In genomic region chr5:142439911-142440432, GRCm38 (mm10) we compare ENCODE assay signal across 8 mouse cellular contexts. TPM values are rescaled to one million over a fixed set of nuclear protein-coding genes. Genes with fewer than 3 reads are reported as not detected.
DNase-seq lines count a peak whose midpoint lies in the region; ATAC-seq lines count a peak whose summit lies in the region.

No protein-coding gene starts in this region.

- intact Hi-C loops in gastrocnemius, postnatal 36 days (cut with DNase I), result no loop called here

- no peaks in the 10 kb centered on the region for H3K27me3 ChIP-seq in intestine, embryonic 14.5 days (replicated peaks; ENCODE audit: control insufficient read depth, insufficient read depth, low read length)
- no peaks in the 10 kb centered on the region for H3K27me3 ChIP-seq in midbrain, embryonic 16.5 days (ENCODE audit: control insufficient read depth, insufficient read depth, low read depth, low read length)

- peaks cover 32% of the 10 kb centered on the region for H3K4me1 ChIP-seq in intestine, embryonic 14.5 days (replicated peaks; ENCODE audit: control insufficient read depth, insufficient read depth, low read length)
- peaks cover 20% of the 10 kb centered on the region for H3K4me1 ChIP-seq in midbrain, embryonic 16.5 days (ENCODE audit: control insufficient read depth, insufficient read depth, low read length)

- no peaks in the 10 kb centered on the region for H3K9me3 ChIP-seq in intestine, embryonic 14.5 days (ENCODE audit: control insufficient read depth, low read length)
- H3K9me3 ChIP-seq in midbrain, embryonic 16.5 days (replicated peaks; ENCODE audit: control insufficient read depth, low read length, poor library complexity, severe bottlenecking), result no peaks in the 10 kb centered on the region

- H3K4me3 ChIP-seq in intestine, embryonic 14.5 days (ENCODE audit: low read depth, low read length), result peak overlapping the region; percentile 27
- H3K4me3 ChIP-seq in midbrain, embryonic 16.5 days (ENCODE audit: low read depth, low read length), result no peak overlapping the region; the same call in 1 of the 2 replicates

- ATAC-seq in intestine, embryonic 14.5 days (replicated peaks; ENCODE audit: low FRiP score, low TSS enrichment, low read depth), result peak; percentile 40
- ATAC-seq in midbrain, embryonic 16.5 days, result peak; percentile 70; the same call in 1 of the 2 replicates

- H3K36me3 ChIP-seq in intestine, embryonic 14.5 days (ENCODE audit: control insufficient read depth, insufficient read depth, low read length), result peaks cover 29% of the 10 kb centered on the region
- peaks cover 15% of the 10 kb centered on the region for H3K36me3 ChIP-seq in midbrain, embryonic 16.5 days (ENCODE audit: control insufficient read depth, insufficient read depth, low read length)

- peak overlapping the region; percentile 47 for H3K9ac ChIP-seq in intestine, embryonic 14.5 days (ENCODE audit: low read length)
- H3K9ac ChIP-seq in midbrain, embryonic 16.5 days (ENCODE audit: low read depth, low read length), result peak overlapping the region; percentile 48

- H3K4me2 ChIP-seq in intestine, embryonic 14.5 days (ENCODE audit: low read length), result peak overlapping the region; percentile 58
- H3K4me2 ChIP-seq in midbrain, embryonic 16.5 days (ENCODE audit: low read length), result peak overlapping the region; percentile 51

- peak; percentile 67 for DNase-seq in gastrocnemius, adult 18-20 months (ENCODE audit: low spot score)
- no peak for DNase-seq in gastrocnemius, postnatal 36 days
- peak; percentile 61 for DNase-seq in testis, postnatal 10 days (ENCODE audit: low spot score)
- DNase-seq in testis, postnatal 14 days (ENCODE audit: low spot score), result no peak
- DNase-seq in intestine, embryonic 14.5 days (ENCODE audit: low spot score), result peak; percentile 81
- DNase-seq in right cerebral cortex, adult 18-20 months, result no peak
- no peak for DNase-seq in gastrocnemius, postnatal 4 days (ENCODE audit: low spot score in 2 of 2)

- 3% methylated on average over 12 of the region's 12 CpGs for WGBS in intestine, embryonic 14.5 days
- 3% methylated on average over 12 of the region's 12 CpGs for WGBS in midbrain, embryonic 16.5 days

- H3K27ac ChIP-seq in intestine, embryonic 14.5 days (ENCODE audit: low read depth), result peak overlapping the region; percentile 90
- H3K27ac ChIP-seq in midbrain, embryonic 16.5 days (ENCODE audit: low read length), result peak overlapping the region; percentile 72

RNA-seq across cellular contexts. Expression of gene Ap5z1, which starts 23.8 kb away (rescaled TPM):
- 1 to 10 TPM; 3.0 to 3.8 TPM for total RNA-seq in gastrocnemius, adult 18-20 months (2021)
- total RNA-seq in gastrocnemius, postnatal 36 days (2021), result 1 to 10 TPM; 3.4 to 4.2 TPM
- 10.5 and 12.3 TPM in 2 replicates for polyA plus RNA-seq in intestine, embryonic 14.5 days (2014; fragmentation: Nextera tagmentation; extraction: Ambion mirVana)
- polyA plus RNA-seq in midbrain, embryonic 16.5 days (2015; fragmentation: Nextera tagmentation; extraction: Ambion mirVana), result 12.2 and 14.1 TPM in 2 replicates
- total RNA-seq in gastrocnemius, postnatal 4 days (2021), result 1 to 10 TPM; 7.3 to 8.1 TPM

RNA-seq across cellular contexts. Expression of gene Foxk1, which starts 38.7 kb away (rescaled TPM):
- total RNA-seq in gastrocnemius, adult 18-20 months (2021), result 10 to 100 TPM; 14.5 to 16.4 TPM
- total RNA-seq in gastrocnemius, postnatal 36 days (2021), result 10 to 100 TPM; 12.5 to 14.5 TPM
- polyA plus RNA-seq in intestine, embryonic 14.5 days (2014; fragmentation: Nextera tagmentation; extraction: Ambion mirVana), result 3.6 and 5.6 TPM in 2 replicates
- 6.0 and 6.7 TPM in 2 replicates for polyA plus RNA-seq in midbrain, embryonic 16.5 days (2015; fragmentation: Nextera tagmentation; extraction: Ambion mirVana)
- 10 to 100 TPM; 26.6 to 27.9 TPM for total RNA-seq in gastrocnemius, postnatal 4 days (2021)

Comparison
In these comparisons a context has a peak if more than half of its experiments do, and no peak if none do; other contexts are left out.
1. DNase-seq: peak in gastrocnemius, adult 18-20 months (single experiment), testis, postnatal 10 days (single experiment) and intestine, embryonic 14.5 days (single experiment); none in gastrocnemius, postnatal 36 days (0 of 2), testis, postnatal 14 days (single experiment), right cerebral cortex, adult 18-20 months (single experiment) and gastrocnemius, postnatal 4 days (0 of 2).